Mouse (Mus musculus): ENCODE measurements at regions not wholly inside any gene's neighbourhood (a gene's known extent, or its start where the extent isn't known, plus 50 kb on each side); places are given as distances from the start of the nearest gene placed in this dataset. TPM values are rescaled to one million over a fixed set of nuclear protein-coding genes. Genes with fewer than 3 reads are reported as not detected.

DNA sequence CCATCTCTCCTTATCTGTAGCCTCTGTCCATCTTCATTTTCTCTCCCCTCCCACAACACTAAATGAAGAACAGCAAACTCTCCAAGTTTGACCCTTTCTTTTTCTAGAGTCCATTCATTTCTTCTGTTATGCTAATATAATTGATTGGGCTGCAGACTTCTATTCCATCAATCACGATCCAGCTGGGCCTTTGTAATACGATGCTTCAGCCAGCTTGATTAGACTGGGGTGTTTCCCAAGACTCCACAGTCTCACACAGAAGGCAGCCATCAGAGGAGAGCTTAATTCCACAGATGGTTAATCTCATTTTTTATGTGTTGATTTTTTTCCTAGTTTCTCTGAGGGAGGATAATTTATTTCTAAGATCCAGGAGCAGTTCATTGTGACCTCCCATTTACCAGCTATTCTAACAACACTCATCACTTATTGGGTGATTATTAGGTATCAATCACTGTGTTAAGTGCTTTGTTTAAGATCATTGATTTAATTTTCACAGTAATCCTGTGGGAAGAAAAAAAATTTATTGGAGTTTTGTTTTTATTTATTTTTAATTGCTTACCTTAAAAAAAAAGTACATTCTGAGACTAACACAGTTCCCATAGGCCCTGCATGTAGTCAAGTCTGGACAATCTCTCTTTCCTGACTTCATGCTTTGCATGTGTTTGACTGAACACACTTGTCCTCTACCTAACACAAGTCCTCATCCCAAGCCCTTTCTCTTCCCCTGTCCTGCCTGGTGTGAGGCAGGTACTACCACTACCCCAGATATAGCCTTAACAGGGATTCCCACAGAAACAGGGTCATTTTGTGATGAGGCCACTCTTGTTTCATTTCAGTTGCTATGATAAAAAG lies 925.5 kb downstream of the Ntrk3 start:
- DNase-seq (ENCODE audit: low spot score) (no peak), ATAC-seq (ENCODE audit: low FRiP score) (no peak; the same call in 1 of the 2 replicates)
- H3K9ac ChIP-seq, result no peak overlapping the region
- H3K4me2 ChIP-seq (replicated peaks), result no peak overlapping the region
- no peak overlapping the region for H3K4me3 ChIP-seq (replicated peaks; ENCODE audit: low read length)
- H3K27me3 ChIP-seq (ENCODE audit: control insufficient read depth, insufficient read depth, low read length), result no peaks in the 10 kb centered on the region
- H3K9me3 ChIP-seq (ENCODE audit: control insufficient read depth, low read length), result no peaks in the 10 kb centered on the region
- H3K27ac ChIP-seq, result no peak overlapping the region
- H3K4me1 ChIP-seq (replicated peaks; ENCODE audit: control insufficient read depth, insufficient read depth, low read length), result no peaks in the 10 kb centered on the region
- 7% methylated on average over 2 of the region's 2 CpGs for WGBS
- H3K36me3 ChIP-seq (replicated peaks; ENCODE audit: control insufficient read depth, insufficient read depth), result no peaks in the 10 kb centered on the region

DNA sequence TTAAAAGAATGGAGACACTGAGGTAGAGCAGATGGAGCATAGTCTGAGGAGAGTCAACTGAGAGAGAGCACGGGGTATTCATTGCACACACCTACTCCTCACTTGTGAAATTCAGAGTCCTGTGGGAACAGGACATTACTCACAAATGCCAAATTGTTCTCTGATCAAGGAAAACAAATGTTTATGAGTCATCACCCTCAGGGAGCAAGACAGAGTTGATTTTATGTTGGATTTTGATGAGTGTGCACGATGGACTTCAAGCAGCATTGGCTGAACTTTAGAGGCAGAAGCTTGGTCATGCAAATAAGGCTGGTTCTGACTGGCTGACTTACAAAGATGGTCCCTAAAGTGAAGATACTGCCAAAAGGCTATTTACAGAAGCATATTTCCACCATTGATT lies 951.0 kb downstream of the Ntrk3 start:
- Histone ChIP-seq H3K4me2 (replicated peaks) (no peak overlapping the region), H3K27ac (no peak overlapping the region), H3K4me1 (replicated peaks; ENCODE audit: control insufficient read depth, insufficient read depth, low read length) (no peaks in the 10 kb centered on the region), H3K9me3 (ENCODE audit: control insufficient read depth, low read length) (no peaks in the 10 kb centered on the region), H3K4me3 (replicated peaks; ENCODE audit: low read length) (no peak overlapping the region), H3K9ac (no peak overlapping the region), H3K36me3 (replicated peaks; ENCODE audit: control insufficient read depth, insufficient read depth) (no peaks in the 10 kb centered on the region), H3K27me3 (ENCODE audit: control insufficient read depth, insufficient read depth, low read length) (no peaks in the 10 kb centered on the region)
- no peak for ATAC-seq (ENCODE audit: low FRiP score)
- whole genome bisulfite sequencing, result 63% methylated on average over 2 of the region's 2 CpGs
- DNase-seq (ENCODE audit: low spot score), result no peak

DNA sequence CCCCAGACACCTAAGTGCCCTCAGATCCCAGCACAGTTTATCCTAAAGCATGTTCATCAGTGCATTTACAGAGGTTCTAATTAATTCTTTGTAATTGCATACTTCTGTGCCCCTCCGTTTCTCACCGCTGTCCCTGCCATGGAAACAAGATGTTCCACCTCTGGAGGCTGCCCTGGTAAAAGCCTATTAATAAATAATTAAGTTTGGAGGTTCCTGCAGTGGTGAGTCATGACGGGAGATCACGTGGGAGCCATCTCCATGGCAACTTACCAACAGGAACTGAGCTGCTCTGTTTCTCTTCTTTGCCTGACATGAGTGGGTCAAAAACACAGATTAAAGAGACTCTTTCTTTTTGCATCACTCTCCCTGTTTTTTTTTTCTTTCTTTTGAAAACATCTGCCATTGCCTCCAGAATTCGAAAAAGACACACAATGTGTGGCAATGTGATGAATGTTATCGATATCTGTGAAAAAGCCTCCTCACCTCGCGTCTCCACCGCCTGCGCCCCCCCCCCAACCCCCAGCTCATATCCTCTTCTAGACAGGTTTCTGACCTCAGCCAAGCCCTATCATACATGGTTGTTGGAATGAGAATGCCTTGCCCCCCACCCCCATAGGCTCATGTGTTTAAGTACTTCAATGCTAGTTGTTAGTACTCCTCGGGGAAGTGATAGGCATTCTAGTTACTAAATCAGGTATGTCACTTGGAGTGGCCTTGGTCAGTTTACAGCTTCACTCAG lies 965.9 kb downstream of the Ntrk3 start:
- H3K36me3 ChIP-seq (replicated peaks; ENCODE audit: control insufficient read depth, insufficient read depth), result no peaks in the 10 kb centered on the region
- H3K4me3 ChIP-seq (replicated peaks; ENCODE audit: low read length), result no peak overlapping the region; the same call in 1 of the 2 replicates
- peak overlapping the region; percentile 38 for H3K27ac ChIP-seq
- H3K4me2 ChIP-seq (replicated peaks), result peak overlapping the region; percentile 40
- DNase-seq (ENCODE audit: low spot score), result peak; percentile 77
- WGBS, result 39% methylated on average over 11 of the region's 11 CpGs
- peak; percentile 89 for ATAC-seq (ENCODE audit: low FRiP score)
- peaks cover 15% of the 10 kb centered on the region for H3K4me1 ChIP-seq (replicated peaks; ENCODE audit: control insufficient read depth, insufficient read depth, low read length)
- H3K27me3 ChIP-seq (ENCODE audit: control insufficient read depth, insufficient read depth, low read length), result no peaks in the 10 kb centered on the region
- H3K9ac ChIP-seq, result no peak overlapping the region
- no peaks in the 10 kb centered on the region for H3K9me3 ChIP-seq (ENCODE audit: control insufficient read depth, low read length)

DNA sequence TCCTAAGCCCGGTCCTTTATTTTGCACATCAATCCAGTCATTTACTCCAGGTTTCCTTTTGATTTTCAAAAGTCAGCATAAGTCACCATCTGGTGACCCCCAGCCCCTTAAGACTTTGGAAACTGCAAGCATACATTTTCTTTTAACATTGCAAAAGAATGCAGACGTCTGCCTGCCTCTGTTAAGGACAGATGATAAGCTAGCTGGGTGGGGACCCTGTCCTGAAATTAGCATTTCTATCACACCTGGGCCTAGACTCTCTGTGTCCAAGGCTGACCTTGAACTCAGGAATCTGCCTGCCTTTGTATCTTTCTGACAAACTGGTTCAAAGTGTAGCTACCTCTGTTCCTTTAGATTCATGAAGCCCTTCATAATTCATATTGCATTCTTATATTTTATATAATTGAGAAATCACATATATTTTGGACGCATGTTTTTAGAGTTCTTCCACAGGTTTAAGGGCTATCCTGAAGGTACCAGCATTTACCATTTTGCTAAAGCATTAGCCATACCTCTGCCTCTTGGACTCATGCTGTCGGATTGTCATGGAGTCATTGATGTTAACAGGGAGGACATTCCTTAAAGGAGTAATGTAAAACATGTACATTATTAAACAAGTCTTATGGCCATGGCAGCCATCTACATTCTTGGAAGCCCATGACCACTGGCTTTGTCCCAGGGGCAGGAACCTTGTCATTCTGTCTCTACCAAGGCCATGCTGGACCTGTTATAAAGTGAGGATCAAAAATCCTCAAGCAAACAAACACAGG lies 998.6 kb downstream of the Ntrk3 start:
- Histone ChIP-seq H3K4me2 (replicated peaks) (no peak overlapping the region), H3K36me3 (replicated peaks; ENCODE audit: control insufficient read depth, insufficient read depth) (no peaks in the 10 kb centered on the region), H3K9ac (no peak overlapping the region), H3K9me3 (ENCODE audit: control insufficient read depth, low read length) (no peaks in the 10 kb centered on the region), H3K27me3 (ENCODE audit: control insufficient read depth, insufficient read depth, low read length) (no peaks in the 10 kb centered on the region), H3K4me3 (replicated peaks; ENCODE audit: low read length) (no peak overlapping the region), H3K4me1 (replicated peaks; ENCODE audit: control insufficient read depth, insufficient read depth, low read length) (no peaks in the 10 kb centered on the region), H3K27ac (no peak overlapping the region)
- 76% methylated on average over 4 of the region's 4 CpGs for WGBS
- ATAC-seq (ENCODE audit: low FRiP score) (no peak), DNase-seq (ENCODE audit: low spot score) (no peak)

Small RNAs in the stretch of these regions (microRNA-seq; reads per million reads assigned to microRNA genes)
- gene Gm44358, result not detected
